Mouse (Mus musculus): ENCODE results near the gene Tcf3. TPM values are rescaled to one million over a fixed set of nuclear protein-coding genes. Genes with fewer than 3 reads are reported as not detected.

The Tcf3 gene
- polyA plus RNA-seq, 1 experiment from 2014 or later, result 62.5 TPM

DNA sequence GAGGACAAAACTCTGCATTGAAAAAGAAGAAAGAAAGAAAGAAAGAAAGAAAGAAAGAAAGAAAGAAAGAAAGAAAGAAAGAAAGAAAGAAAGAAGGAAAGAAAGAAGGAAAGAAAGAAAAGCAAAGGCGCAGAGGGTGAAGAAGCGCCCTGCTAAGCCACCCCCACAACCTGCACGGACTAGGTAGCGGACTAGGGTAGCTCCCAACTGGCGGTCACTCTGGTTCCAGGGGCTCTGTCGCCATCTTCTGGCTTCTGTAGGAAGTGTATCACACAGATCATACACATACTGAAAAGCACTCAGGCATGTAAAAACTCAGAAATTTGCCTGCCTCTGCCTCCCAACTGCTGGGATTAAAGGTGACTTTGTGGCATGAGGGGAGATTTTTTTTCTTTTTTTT lies 59.4 kb downstream of the Tcf3 start:
- Histone ChIP-seq H3K4me1 (replicated peaks) (peaks cover 10% of the 10 kb centered on the region), H3K4me2 (no peak overlapping the region), H3K9ac (no peak overlapping the region), H3K27me3 (peaks cover 13% of the 10 kb centered on the region; the same call in 1 of the 2 replicates), H3K27ac (no peak overlapping the region), H3K36me3 (no peaks in the 10 kb centered on the region; the same call in 1 of the 2 replicates), H3K9me3 (no peaks in the 10 kb centered on the region), H3K4me3 (no peak overlapping the region)
- WGBS, result 24% methylated on average over 6 of the region's 6 CpGs
- ATAC-seq (ENCODE audit: low FRiP score), result no peak

DNA sequence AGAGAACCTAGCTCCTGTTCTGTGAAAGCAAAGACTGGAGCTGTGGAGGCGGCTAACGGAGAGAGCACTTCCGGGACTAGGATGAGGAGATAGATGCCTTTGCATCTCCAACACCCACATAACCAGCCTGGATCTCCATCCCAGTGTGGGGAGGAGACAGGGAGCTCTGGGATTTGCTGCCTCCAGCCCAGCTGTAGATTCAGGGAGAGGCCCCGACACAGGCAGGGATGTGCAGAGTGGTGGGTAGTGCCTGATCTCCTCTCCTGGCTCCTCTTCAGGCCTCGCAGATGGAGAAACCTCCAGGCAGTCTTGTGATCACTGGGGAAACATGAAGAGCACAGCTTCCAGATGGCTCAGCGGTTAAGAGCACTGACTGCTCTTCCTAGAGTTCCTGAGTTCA lies 60.7 kb downstream of the Tcf3 start:
- Histone ChIP-seq H3K4me1 (replicated peaks) (peaks cover 10% of the 10 kb centered on the region), H3K9ac (0 out of 2 replicates have a peak overlapping the region, but pooled peaks have one; percentile 35), H3K4me3 (no peak overlapping the region), H3K4me2 (no peak overlapping the region), H3K27me3 (peaks cover 16% of the 10 kb centered on the region), H3K27ac (no peak overlapping the region), H3K36me3 (no peaks in the 10 kb centered on the region), H3K9me3 (no peaks in the 10 kb centered on the region)
- 79% methylated on average over 6 of the region's 6 CpGs for WGBS
- no peak for ATAC-seq (ENCODE audit: low FRiP score)

DNA sequence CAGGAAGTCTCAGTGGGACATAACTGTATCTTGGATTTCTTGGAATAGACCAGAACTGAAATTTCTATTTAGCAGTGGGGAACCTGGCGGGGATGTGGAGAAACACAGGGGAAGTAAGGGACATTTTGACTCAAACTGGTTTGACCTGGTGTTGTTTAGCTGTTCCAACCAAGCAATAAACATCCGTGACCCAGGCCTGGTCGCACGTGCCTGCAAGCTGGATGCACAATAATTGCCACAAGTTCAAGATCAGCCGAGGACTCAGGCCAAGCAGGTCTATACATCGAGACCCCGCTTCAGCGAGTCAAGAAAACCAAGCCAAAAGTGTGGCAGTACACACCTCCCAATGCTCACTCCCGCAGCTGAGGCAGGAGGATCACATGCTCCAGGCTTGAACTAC lies 61.5 kb downstream of the Tcf3 start:
- Histone ChIP-seq H3K4me1 (replicated peaks) (peaks cover 10% of the 10 kb centered on the region), H3K4me3 (peak overlapping the region; percentile 20; the same call in 1 of the 2 replicates), H3K27ac (peak overlapping the region; percentile 23; the same call in 1 of the 2 replicates), H3K9ac (peak overlapping the region; percentile 46), H3K4me2 (peak overlapping the region; percentile 38), H3K36me3 (no peaks in the 10 kb centered on the region), H3K27me3 (peaks cover 23% of the 10 kb centered on the region), H3K9me3 (no peaks in the 10 kb centered on the region)
- WGBS, result 49% methylated on average over 9 of the region's 9 CpGs
- ATAC-seq (ENCODE audit: low FRiP score), result no peak

DNA sequence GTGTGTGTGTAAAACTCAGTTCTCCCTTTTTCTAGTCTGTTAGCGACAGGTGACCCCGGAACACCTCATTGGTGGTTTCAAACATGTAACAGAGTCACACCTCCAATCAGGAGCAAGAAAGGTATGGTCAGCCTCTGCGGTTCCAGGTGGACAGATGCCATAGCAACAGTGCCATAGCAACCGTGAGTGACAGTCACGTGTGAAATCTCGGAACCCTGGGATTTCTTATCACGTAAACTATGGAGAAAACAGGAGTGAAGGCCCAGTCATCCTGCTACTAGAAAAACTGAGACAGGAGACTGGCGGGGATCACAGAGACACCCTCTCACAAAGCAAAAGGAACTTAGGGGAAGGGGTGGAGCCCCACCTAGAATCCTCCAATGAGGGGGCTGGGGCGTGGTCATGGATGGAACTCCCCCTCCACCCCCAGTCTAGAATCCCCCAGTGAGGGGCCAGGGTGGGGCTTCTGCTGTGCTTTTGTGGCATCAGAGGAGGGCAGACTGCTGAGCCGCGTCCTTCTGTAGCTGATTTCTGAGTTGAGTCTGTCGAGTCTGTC lies 62.0 kb downstream of the Tcf3 start:
- Histone ChIP-seq H3K4me2 (peak overlapping the region; percentile 38), H3K9ac (peak overlapping the region; percentile 46), H3K9me3 (no peaks in the 10 kb centered on the region), H3K4me3 (peak overlapping the region; percentile 20), H3K27ac (peak overlapping the region; percentile 23; the same call in 1 of the 2 replicates), H3K36me3 (no peaks in the 10 kb centered on the region), H3K27me3 (peaks cover 28% of the 10 kb centered on the region), H3K4me1 (replicated peaks) (peaks cover 10% of the 10 kb centered on the region)
- 2% methylated on average over 12 of the region's 12 CpGs for WGBS
- ATAC-seq (ENCODE audit: low FRiP score), result peak; percentile 74

DNA sequence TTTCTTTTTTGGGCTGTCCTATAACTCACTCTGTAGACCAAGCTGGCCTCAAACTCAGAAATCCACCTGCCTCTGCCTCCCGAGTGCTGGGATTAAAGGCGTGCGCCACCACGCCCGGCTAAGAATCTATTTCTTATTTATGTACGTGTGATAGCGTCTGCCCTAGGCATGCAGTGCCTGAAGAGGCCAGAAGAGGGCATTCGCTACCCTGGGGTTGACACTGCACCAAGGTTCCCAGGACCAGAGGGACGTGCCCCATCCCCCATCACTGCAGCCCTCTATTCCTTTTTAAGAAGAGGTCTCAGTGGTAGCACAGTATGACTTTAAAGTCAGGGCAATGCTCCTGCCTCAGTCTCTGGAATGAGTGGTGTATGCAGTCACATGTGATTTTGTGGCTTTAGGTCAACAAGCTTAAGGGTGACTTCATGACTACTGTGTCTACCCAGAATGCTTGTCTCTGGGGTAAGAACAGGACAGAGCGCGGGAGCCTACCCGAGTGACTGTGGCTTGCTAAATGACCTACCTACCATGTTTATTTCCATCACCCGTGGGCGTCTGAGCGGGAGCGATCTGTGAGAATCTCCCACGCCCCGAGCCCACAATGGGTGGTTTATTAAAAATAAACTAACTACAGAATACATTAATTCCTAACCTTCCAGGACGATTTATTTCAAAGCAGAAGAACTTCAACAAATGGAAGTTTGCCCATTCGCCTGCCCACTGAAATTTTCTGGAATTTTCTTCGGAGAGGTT lies 63.3 kb downstream of the Tcf3 start:
- WGBS, result 82% methylated on average over 21 of the region's 21 CpGs
- H3K36me3 ChIP-seq, result no peaks in the 10 kb centered on the region
- no peak overlapping the region for H3K4me2 ChIP-seq
- peaks cover 10% of the 10 kb centered on the region for H3K4me1 ChIP-seq (replicated peaks)
- H3K9me3 ChIP-seq, result no peaks in the 10 kb centered on the region
- H3K27ac ChIP-seq, result no peak overlapping the region
- H3K4me3 ChIP-seq, result no peak overlapping the region
- H3K27me3 ChIP-seq, result peaks cover 39% of the 10 kb centered on the region
- H3K9ac ChIP-seq, result no peak overlapping the region
- no peak for ATAC-seq (ENCODE audit: low FRiP score)

DNA sequence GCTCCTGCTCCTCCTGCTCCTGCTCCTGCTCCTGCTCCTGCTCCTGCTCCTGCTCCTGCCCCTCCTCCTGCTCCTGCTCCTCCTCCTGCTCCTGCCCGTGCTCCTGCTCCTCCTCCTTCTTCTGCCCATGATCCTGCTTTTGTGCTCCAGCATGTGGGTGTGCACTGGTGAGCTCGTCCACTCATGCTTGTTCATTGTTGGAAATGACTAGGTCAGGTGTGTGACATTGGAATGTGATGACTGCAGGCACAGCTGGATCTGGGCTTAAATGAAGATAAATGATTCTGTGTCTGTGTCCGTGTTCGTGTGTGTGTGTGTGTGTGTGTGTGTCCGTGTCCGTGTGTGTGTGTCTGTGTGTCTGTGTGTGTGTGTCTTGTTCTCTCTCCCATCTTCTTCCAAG lies 65.1 kb downstream of the Tcf3 start:
- ATAC-seq (ENCODE audit: low FRiP score), result no peak
- Histone ChIP-seq H3K9me3 (no peaks in the 10 kb centered on the region), H3K27ac (no peak overlapping the region), H3K4me1 (replicated peaks) (peaks cover 18% of the 10 kb centered on the region), H3K36me3 (no peaks in the 10 kb centered on the region), H3K4me3 (no peak overlapping the region), H3K4me2 (no peak overlapping the region), H3K27me3 (peaks cover 53% of the 10 kb centered on the region), H3K9ac (no peak overlapping the region)
- WGBS, result 93% methylated on average over 6 of the region's 6 CpGs

DNA sequence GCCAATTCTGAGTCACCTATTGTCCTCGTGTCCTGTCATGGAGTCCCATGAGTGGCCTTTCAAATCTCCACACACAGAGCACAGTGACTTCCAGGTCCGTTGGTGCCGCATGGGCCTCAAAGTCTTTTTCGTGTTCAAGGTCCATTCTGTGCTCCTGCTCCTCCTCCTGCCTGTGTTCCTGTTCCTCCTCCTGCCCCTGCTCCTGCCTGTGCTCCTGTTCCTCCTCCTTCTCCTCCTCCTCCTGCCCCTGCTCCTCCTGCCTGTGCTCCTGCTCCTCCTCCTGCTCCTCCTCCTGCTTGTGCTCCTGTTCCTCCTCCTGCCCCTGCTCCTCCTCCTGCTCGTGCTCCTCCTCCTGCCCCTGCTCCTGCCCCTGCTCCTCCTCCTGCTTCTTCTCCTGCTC lies 65.5 kb downstream of the Tcf3 start:
- Histone ChIP-seq H3K27me3 (peaks cover 54% of the 10 kb centered on the region), H3K9ac (no peak overlapping the region), H3K4me2 (no peak overlapping the region), H3K4me3 (no peak overlapping the region), H3K36me3 (no peaks in the 10 kb centered on the region), H3K4me1 (replicated peaks) (peaks cover 18% of the 10 kb centered on the region), H3K27ac (no peak overlapping the region), H3K9me3 (no peaks in the 10 kb centered on the region)
- WGBS, result 64% methylated on average over 5 of the region's 5 CpGs
- ATAC-seq (ENCODE audit: low FRiP score), result no peak

DNA sequence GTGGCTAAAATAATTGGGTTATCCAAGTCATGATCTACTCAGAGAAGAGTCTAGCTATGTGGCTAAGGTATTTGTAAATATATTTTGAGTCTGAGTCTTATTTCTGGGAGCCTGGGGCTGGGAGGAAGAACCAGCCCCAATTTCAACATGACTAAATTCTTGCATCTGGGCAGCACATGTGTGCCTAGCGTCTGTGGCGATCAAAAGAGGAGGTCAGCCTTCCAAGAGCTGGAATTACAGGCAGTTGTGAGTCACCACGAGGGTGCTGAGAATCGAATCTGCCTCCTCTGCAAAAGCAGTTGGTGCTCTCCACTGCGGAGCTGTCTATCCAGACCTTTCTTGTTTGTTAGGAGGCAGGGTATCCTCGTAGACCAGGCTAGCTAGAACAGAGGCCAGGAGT lies 67.7 kb downstream of the Tcf3 start:
- Histone ChIP-seq H3K27ac (no peak overlapping the region), H3K4me2 (no peak overlapping the region), H3K4me3 (no peak overlapping the region), H3K9ac (no peak overlapping the region), H3K4me1 (replicated peaks) (peaks cover 8% of the 10 kb centered on the region), H3K27me3 (peaks cover 57% of the 10 kb centered on the region), H3K36me3 (no peaks in the 10 kb centered on the region), H3K9me3 (no peaks in the 10 kb centered on the region)
- no peak for ATAC-seq (ENCODE audit: low FRiP score)
- 68% methylated on average over 6 of the region's 6 CpGs for WGBS

DNA sequence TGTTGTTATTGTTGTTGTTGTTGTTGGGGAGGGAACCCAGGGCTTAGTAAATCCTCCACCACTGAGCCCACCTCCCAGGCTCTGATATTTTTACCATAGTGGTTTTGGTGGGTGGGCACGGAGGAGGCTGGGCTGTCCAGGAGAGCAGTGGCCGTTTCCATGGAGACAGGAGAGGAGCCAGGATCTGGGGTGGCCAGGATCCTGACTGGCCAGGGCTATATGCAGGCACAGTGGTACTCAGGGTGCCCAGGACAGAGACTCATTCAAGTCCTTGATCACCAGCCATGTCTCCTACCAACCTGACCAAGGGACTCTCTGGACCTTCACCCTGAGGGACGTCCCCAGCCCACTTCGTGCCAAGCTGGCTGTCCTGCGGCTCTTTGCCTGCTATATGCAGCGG lies 69.7 kb downstream of the Tcf3 start:
- Histone ChIP-seq H3K27ac (no peak overlapping the region), H3K9me3 (no peaks in the 10 kb centered on the region), H3K27me3 (peaks cover 74% of the 10 kb centered on the region), H3K36me3 (no peaks in the 10 kb centered on the region), H3K9ac (0 out of 2 replicates have a peak overlapping the region, but pooled peaks have one; percentile 2), H3K4me2 (no peak overlapping the region), H3K4me1 (replicated peaks) (peaks cover 8% of the 10 kb centered on the region), H3K4me3 (no peak overlapping the region)
- ATAC-seq (ENCODE audit: low FRiP score), result no peak
- 41% methylated on average over 6 of the region's 6 CpGs for WGBS

Small RNA genes lying within 50 kb of the gene (microRNA-seq; reads per million reads assigned to microRNA genes)
- gene Gm22721, result not detected

Other genes starting within 250 kb of the Tcf3 start
- gene Mum1, start 207.2 kb downstream of the Tcf3 start, polyA plus RNA-seq (2015; fragmentation: Nextera tagmentation; extraction: Ambion mirVana), result 47.3 and 49.9 TPM in 2 replicates
- gene Ndufs7, start 184.5 kb downstream of the Tcf3 start, polyA plus RNA-seq (2015; fragmentation: Nextera tagmentation; extraction: Ambion mirVana), result 253 and 263 TPM in 2 replicates
- 22.3 and 24.9 TPM in 2 replicates for gene Gamt, start 172.6 kb downstream of the Tcf3 start, polyA plus RNA-seq (2015; fragmentation: Nextera tagmentation; extraction: Ambion mirVana)
- gene Dazap1, start 172.2 kb downstream of the Tcf3 start, polyA plus RNA-seq (2015; fragmentation: Nextera tagmentation; extraction: Ambion mirVana), result 61.6 and 66.2 TPM in 2 replicates
- 583 and 598 TPM in 2 replicates for gene Rps15, start 141.2 kb downstream of the Tcf3 start, polyA plus RNA-seq (2015; fragmentation: Nextera tagmentation; extraction: Ambion mirVana)
- gene Apc2, start 137.7 kb downstream of the Tcf3 start, polyA plus RNA-seq (2015; fragmentation: Nextera tagmentation; extraction: Ambion mirVana), result 182 and 183 TPM in 2 replicates
- gene 2310011J03Rik, start 113.1 kb downstream of the Tcf3 start, polyA plus RNA-seq (2015; fragmentation: Nextera tagmentation; extraction: Ambion mirVana), result 28.5 and 29.1 TPM in 2 replicates
- 1.9 and 2.5 TPM in 2 replicates for gene Pcsk4, start 104.1 kb downstream of the Tcf3 start, polyA plus RNA-seq (2015; fragmentation: Nextera tagmentation; extraction: Ambion mirVana)
- gene Reep6, start 103.7 kb downstream of the Tcf3 start, polyA plus RNA-seq (2015; fragmentation: Nextera tagmentation; extraction: Ambion mirVana), result 3.1 and 3.5 TPM in 2 replicates
- gene Adamtsl5, start 85.2 kb downstream of the Tcf3 start, polyA plus RNA-seq (2015; fragmentation: Nextera tagmentation; extraction: Ambion mirVana), result 0.42 and 0.66 TPM in 2 replicates
- gene Plk5, start 77.2 kb downstream of the Tcf3 start, polyA plus RNA-seq (2015; fragmentation: Nextera tagmentation; extraction: Ambion mirVana), result 1.2 and 1.7 TPM in 2 replicates
- 14.8 and 16.5 TPM in 2 replicates for gene Mex3d, start 46.0 kb downstream of the Tcf3 start, polyA plus RNA-seq (2015; fragmentation: Nextera tagmentation; extraction: Ambion mirVana)
- gene Mbd3, start 34.1 kb downstream of the Tcf3 start, polyA plus RNA-seq (2015; fragmentation: Nextera tagmentation; extraction: Ambion mirVana), result 230 TPM in 2 replicates
- gene Uqcr11, start 26.8 kb downstream of the Tcf3 start, polyA plus RNA-seq (2015; fragmentation: Nextera tagmentation; extraction: Ambion mirVana), result 575 and 577 TPM in 2 replicates
- 2.1 and 2.5 TPM in 2 replicates for gene Onecut3, start 61.2 kb upstream of the Tcf3 start, polyA plus RNA-seq (2015; fragmentation: Nextera tagmentation; extraction: Ambion mirVana)
- 1.2 and 1.3 TPM in 2 replicates for gene Atp8b3, start 105.5 kb upstream of the Tcf3 start, polyA plus RNA-seq (2015; fragmentation: Nextera tagmentation; extraction: Ambion mirVana)
- 28.8 and 31.3 TPM in 2 replicates for gene Rexo1, start 127.9 kb upstream of the Tcf3 start, polyA plus RNA-seq (2015; fragmentation: Nextera tagmentation; extraction: Ambion mirVana)
- 4.6 and 4.9 TPM in 2 replicates for gene Klf16, start 143.7 kb upstream of the Tcf3 start, polyA plus RNA-seq (2015; fragmentation: Nextera tagmentation; extraction: Ambion mirVana)
- 93.8 and 96.2 TPM in 2 replicates for gene Abhd17a, start 156.7 kb upstream of the Tcf3 start, polyA plus RNA-seq (2015; fragmentation: Nextera tagmentation; extraction: Ambion mirVana)
- 65.1 and 67.5 TPM in 2 replicates for gene Scamp4, start 169.2 kb upstream of the Tcf3 start, polyA plus RNA-seq (2015; fragmentation: Nextera tagmentation; extraction: Ambion mirVana)
- 4.4 and 6.4 TPM in 2 replicates for gene Adat3, start 169.2 kb upstream of the Tcf3 start, polyA plus RNA-seq (2015; fragmentation: Nextera tagmentation; extraction: Ambion mirVana)
- 3.1 and 3.3 TPM in 2 replicates for gene Gm49322, start 172.4 kb upstream of the Tcf3 start, polyA plus RNA-seq (2015; fragmentation: Nextera tagmentation; extraction: Ambion mirVana)
- 98.5 and 102 TPM in 2 replicates for gene Csnk1g2, start 189.2 kb upstream of the Tcf3 start, polyA plus RNA-seq (2015; fragmentation: Nextera tagmentation; extraction: Ambion mirVana)
- gene Btbd2, start 223.4 kb upstream of the Tcf3 start, polyA plus RNA-seq (2015; fragmentation: Nextera tagmentation; extraction: Ambion mirVana), result 75.7 and 77.8 TPM in 2 replicates
- gene Mknk2, start 244.5 kb upstream of the Tcf3 start, polyA plus RNA-seq (2015; fragmentation: Nextera tagmentation; extraction: Ambion mirVana), result 55.4 and 56.2 TPM in 2 replicates